Mouse (Mus musculus): ENCODE results near the gene Marveld2. TPM values are rescaled to one million over a fixed set of nuclear protein-coding genes. Genes with fewer than 3 reads are reported as not detected.

The Marveld2 gene
- polyA plus RNA-seq, 3 experiments from 2014 or later, result 4.3 to 9.7 (median 7.9) TPM

Other genes with a start within 250 kb of the Marveld2 start
- gene Naip1, start 164.1 kb downstream of the Marveld2 start, polyA plus RNA-seq (2017; shearing (Covaris generic)), result not detected
- gene Gtf2h2, start 124.4 kb downstream of the Marveld2 start, polyA plus RNA-seq (2017; shearing (Covaris generic)), result 10 to 100 TPM; 49.8 to 55.7 (median 55.5) TPM
- under 1 TPM in 2 of 3 experiments, not detected in 1; 0.57 to 0.66 TPM for gene Ocln, start 64.3 kb downstream of the Marveld2 start, polyA plus RNA-seq (2017; shearing (Covaris generic))
- gene Ak6, start 34.0 kb upstream of the Marveld2 start, polyA plus RNA-seq (2017; shearing (Covaris generic)), result 100 to 1,000 TPM; 109 to 138 (median 137) TPM
- gene Rad17, start 34.1 kb upstream of the Marveld2 start, polyA plus RNA-seq (2017; shearing (Covaris generic)), result 10 to 100 TPM; 22.2 to 28.6 (median 27.5) TPM
- gene Taf9, start 34.6 kb upstream of the Marveld2 start, polyA plus RNA-seq (2017; shearing (Covaris generic)), result 10 to 100 TPM in 1 of 3 experiments, 1 to 10 TPM in 2; 3.3 to 21.7 (median 9.0) TPM
- 10 to 100 TPM; 24.9 to 30.1 (median 25.8) TPM for gene Ccdc125, start 52.7 kb upstream of the Marveld2 start, polyA plus RNA-seq (2017; shearing (Covaris generic))
- gene Cdk7, start 114.0 kb upstream of the Marveld2 start, polyA plus RNA-seq (2017; shearing (Covaris generic)), result 10 to 100 TPM; 80.9 to 96.4 (median 82.6) TPM
- gene Mrps36, start 127.7 kb upstream of the Marveld2 start, polyA plus RNA-seq (2017; shearing (Covaris generic)), result 100 to 1,000 TPM; 104 to 123 (median 106) TPM
- gene Cenph, start 158.9 kb upstream of the Marveld2 start, polyA plus RNA-seq (2017; shearing (Covaris generic)), result 10 to 100 TPM in 1 of 3 experiments, 1 to 10 TPM in 2; 3.2 to 16.6 (median 3.2) TPM
- 100 to 1,000 TPM in 1 of 3 experiments, 10 to 100 TPM in 2; 10.2 to 168 (median 20.0) TPM for gene Ccnb1, start 169.6 kb upstream of the Marveld2 start, polyA plus RNA-seq (2017; shearing (Covaris generic))
- gene Slc30a5, start 216.5 kb upstream of the Marveld2 start, polyA plus RNA-seq (2017; shearing (Covaris generic)), result 10 to 100 TPM; 11.5 to 15.0 (median 12.7) TPM